Mouse (Mus musculus) forebrain, embryonic 11.5 days (tissue): ENCODE data around the gene St3gal4. TPM values are rescaled to one million over a fixed set of nuclear protein-coding genes. Genes with fewer than 3 reads are reported as not detected.

ENCODE experiments used
- ATAC-seq: fragments of 200-750 bp; cut with Nextera tagmentation; replicated peaks from 2 replicates; pipeline ENCODE4 v1.8.0; 2017; ENCODE audit warnings: moderate TSS enrichment; ENCODE audit not compliant: low FRiP score
- DNase-seq: peaks from one replicate; pipeline ENCODE4 v3.0.0-alpha.2; 2017; ENCODE audit warnings: low spot score
- H3K27ac ChIP-seq: fragments of 300-500 bp; sonication (generic); 2 replicates; pipeline ENCODE4 v1.5.1; 2014; ENCODE audit warnings: low read depth, low read length
- H3K27me3 ChIP-seq: fragments of 300-500 bp; sonication (generic); 2 replicates; pipeline ENCODE4 v1.6.1; 2014; ENCODE audit warnings: mild to moderate bottlenecking, low read length, mixed read lengths; ENCODE audit not compliant: control insufficient read depth, insufficient read depth
- H3K36me3 ChIP-seq: fragments of 300-500 bp; sonication (generic); 2 replicates; pipeline ENCODE4 v1.6.1; 2014; ENCODE audit warnings: mild to moderate bottlenecking, low read length, moderate library complexity, mixed read lengths; ENCODE audit not compliant: control insufficient read depth, insufficient read depth
- H3K4me1 ChIP-seq: fragments of 300-500 bp; sonication (generic); replicated peaks from 2 replicates; pipeline ENCODE4 v1.6.1; 2014; ENCODE audit warnings: low read length, mixed read lengths; ENCODE audit not compliant: control insufficient read depth, insufficient read depth
- H3K4me2 ChIP-seq: fragments of 300-500 bp; sonication (generic); 2 replicates; pipeline ENCODE4 v1.6.1; 2014; ENCODE audit warnings: low read depth, mild to moderate bottlenecking, low read length, moderate library complexity, mixed read lengths; ENCODE audit not compliant: severe bottlenecking
- H3K4me3 ChIP-seq: fragments of 300-500 bp; sonication (generic); 2 replicates; pipeline ENCODE4 v1.5.1; 2014; ENCODE audit warnings: low read depth, low read length
- H3K9ac ChIP-seq: fragments of 300-500 bp; sonication (generic); 2 replicates; pipeline ENCODE4 v1.6.1; 2014; ENCODE audit warnings: low read length
- H3K9me3 ChIP-seq: fragments of 300-500 bp; sonication (generic); 2 replicates; pipeline ENCODE4 v1.6.1; 2016; ENCODE audit warnings: low read length, mixed read lengths; ENCODE audit not compliant: control insufficient read depth
- WGBS: fragments of 180-500 bp; shearing (Covaris S2); extraction: QIAGEN DNeasy Blood & Tissue Kit; methylation state at CpG from one replicate; pipeline ENCODE4 v1.1.7; 2014; 5-methylcytosine and 5-hydroxymethylcytosine counted together
- polyA plus RNA-seq: library from polyadenylated mRNA; unstranded; fragments of >200 nt; fragmentation: Nextera tagmentation; extraction: Ambion mirVana; gene quantifications from 2 replicates; pipeline ENCODE4 v1.2.1, GENCODE M21; 2014

Gene St3gal4
- polyA plus RNA-seq, 1 experiment from 2014 or later, result 14.4 TPM

DNA sequence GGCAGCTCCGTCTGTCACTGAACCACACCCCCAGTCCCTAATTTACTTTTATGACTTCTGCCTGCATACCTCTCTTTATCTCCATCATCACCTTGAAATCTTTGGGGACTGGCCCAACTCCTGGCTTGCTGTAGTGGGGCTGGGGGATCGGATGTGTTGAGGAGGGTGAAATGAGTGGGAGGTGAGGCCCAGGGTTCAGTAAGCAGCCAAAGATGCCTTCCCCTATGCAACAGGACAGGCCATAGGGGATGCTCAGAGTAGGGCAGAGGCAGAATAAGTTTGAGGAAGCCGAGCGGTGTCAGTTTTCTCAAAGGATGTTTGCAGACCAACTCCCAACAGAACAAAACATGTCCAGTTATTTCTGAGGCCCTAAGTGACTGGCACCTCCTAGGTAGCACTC, 3.8 kb downstream of the St3gal4 start:
- no peak overlapping the region for H3K9ac ChIP-seq

GRCm38 (mm10) chr9:35114234-35114633, 4.8 kb downstream of the St3gal4 start:
- H3K27ac ChIP-seq, result no peak overlapping the region
- H3K4me1 ChIP-seq, result no peaks in the 10 kb centered on the region; the same call in none of the 2 replicates
- WGBS, result 82% methylated on average over 3 of the region's 3 CpGs
- no peak for DNase-seq
- no peaks in the 10 kb centered on the region for H3K27me3 ChIP-seq
- H3K4me2 ChIP-seq, result no peak overlapping the region
- H3K9me3 ChIP-seq, result no peaks in the 10 kb centered on the region
- H3K36me3 ChIP-seq, result no peaks in the 10 kb centered on the region
- H3K4me3 ChIP-seq, result no peak overlapping the region
- H3K9ac ChIP-seq, result no peak overlapping the region
- no peak for ATAC-seq

More for the DNA sequence above, 3.8 kb downstream of the St3gal4 start:
- 80% methylated on average over 3 of the region's 4 CpGs for WGBS
- no peak for DNase-seq
- H3K9me3 ChIP-seq, result no peaks in the 10 kb centered on the region
- no peak overlapping the region for H3K4me3 ChIP-seq
- H3K4me2 ChIP-seq, result peak overlapping the region; percentile 94; the same call in 1 of the 2 replicates
- no peaks in the 10 kb centered on the region for H3K36me3 ChIP-seq
- no peaks in the 10 kb centered on the region for H3K27me3 ChIP-seq
- H3K27ac ChIP-seq, result no peak overlapping the region
- H3K4me1 ChIP-seq, result no peaks in the 10 kb centered on the region; the same call in none of the 2 replicates
- ATAC-seq, result no peak

DNA sequence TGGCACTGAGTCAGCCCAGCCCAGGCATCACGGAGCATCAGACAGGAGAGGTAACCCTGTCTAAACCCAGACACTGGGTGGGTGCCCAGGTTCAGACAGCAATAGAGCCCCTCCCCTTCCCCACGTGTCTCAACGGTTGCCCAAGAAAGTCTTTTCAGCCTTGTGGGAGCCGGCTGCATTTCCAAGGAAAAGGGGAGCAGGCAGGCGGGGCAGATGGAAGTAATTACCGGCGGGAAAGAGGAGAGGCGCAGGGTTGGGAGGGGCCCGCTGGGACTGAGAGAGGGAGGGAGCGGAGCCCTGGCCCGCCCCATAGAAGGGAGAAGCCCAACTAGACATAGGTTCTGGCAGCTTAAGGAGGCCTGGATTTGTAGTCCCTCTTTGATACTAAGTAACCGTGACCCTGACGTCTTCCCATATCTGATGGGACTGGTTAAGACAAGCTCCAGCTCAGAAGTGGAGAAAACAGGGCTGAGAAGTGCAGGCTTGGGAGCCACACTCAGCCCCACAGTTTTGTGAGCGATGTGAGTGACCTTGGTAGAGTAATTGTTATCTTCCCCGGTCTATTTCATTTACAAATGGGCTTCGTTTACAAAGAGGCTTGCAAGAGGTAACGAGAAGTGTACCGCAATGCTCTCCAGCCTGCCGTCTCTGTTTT, 7.0 kb downstream of the St3gal4 start:
- Histone ChIP-seq H3K9ac (peak overlapping the region; percentile 24; the same call in 1 of the 2 replicates), H3K27ac (no peak overlapping the region), H3K27me3 (no peaks in the 10 kb centered on the region), H3K36me3 (no peaks in the 10 kb centered on the region), H3K9me3 (no peaks in the 10 kb centered on the region), H3K4me3 (no peak overlapping the region), H3K4me2 (peak overlapping the region; percentile 19; the same call in 1 of the 2 replicates), H3K4me1 (no peaks in the 10 kb centered on the region; the same call in 1 of the 2 replicates)
- peak; percentile 13; the same call in 1 of the 2 replicates for ATAC-seq
- DNase-seq, result peak; percentile 64
- 21% methylated on average over 19 of the region's 19 CpGs for WGBS

DNA sequence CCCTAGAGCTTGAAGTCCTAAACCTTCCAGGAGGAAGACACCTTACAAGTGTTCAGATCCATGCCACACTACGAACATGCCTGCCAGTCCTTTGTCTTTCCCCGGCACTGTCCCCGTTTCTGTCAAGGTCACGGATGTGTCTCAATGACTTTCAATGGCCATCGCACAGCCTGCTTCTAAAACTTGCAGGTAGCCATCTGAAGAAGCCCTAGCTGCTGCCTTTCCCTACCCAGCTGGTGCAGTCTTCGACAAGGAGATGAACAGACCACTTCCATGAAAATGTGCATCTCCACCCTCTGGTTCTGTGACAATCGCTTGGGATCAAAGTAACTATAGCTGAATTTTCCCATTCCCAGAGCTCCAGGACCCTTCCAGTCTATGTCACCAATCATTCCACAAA, 7.6 kb downstream of the St3gal4 start:
- Histone ChIP-seq H3K9me3 (no peaks in the 10 kb centered on the region), H3K4me2 (peak overlapping the region; percentile 19; the same call in 1 of the 2 replicates), H3K4me3 (no peak overlapping the region), H3K27ac (no peak overlapping the region), H3K27me3 (no peaks in the 10 kb centered on the region), H3K36me3 (no peaks in the 10 kb centered on the region), H3K4me1 (no peaks in the 10 kb centered on the region; the same call in 1 of the 2 replicates), H3K9ac (peak overlapping the region; percentile 24; the same call in 1 of the 2 replicates)
- 77% methylated on average over 7 of the region's 7 CpGs for WGBS
- ATAC-seq (no peak), DNase-seq (no peak)

- WGBS, result 77% methylated on average over 4 of the region's 4 CpGs
- H3K36me3 ChIP-seq, result no peaks in the 10 kb centered on the region
- DNase-seq (no peak), ATAC-seq (no peak)
- H3K4me3 ChIP-seq, result no peak overlapping the region
- H3K9ac ChIP-seq, result no peak overlapping the region
- no peaks in the 10 kb centered on the region for H3K27me3 ChIP-seq
- no peaks in the 10 kb centered on the region; the same call in 1 of the 2 replicates for H3K4me1 ChIP-seq
- H3K9me3 ChIP-seq, result no peaks in the 10 kb centered on the region
- H3K4me2 ChIP-seq, result no peak overlapping the region
- no peak overlapping the region for H3K27ac ChIP-seq
Observed at GRCm38 (mm10) chr9:35110567-35110966, 8.5 kb downstream of the St3gal4 start.

DNA sequence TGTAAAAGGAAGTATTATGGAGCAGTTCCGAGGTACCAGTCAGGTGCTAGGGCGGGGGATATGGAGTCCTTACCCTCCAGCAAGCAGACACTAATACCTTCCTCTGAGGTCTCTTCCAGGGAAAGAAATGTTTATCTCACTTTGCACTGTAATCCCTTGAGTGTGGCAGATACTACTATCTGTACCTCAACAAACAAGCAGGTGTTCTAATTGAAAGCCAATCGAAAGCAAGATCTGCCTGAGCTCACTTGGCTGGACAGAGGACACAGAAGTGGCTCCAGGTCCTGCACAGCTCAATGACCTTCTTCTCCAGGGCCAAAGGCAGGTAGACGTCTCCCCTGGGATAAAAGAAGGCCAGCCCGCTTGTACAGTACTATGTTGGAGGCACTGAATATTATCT, 9.0 kb downstream of the St3gal4 start:
- Histone ChIP-seq H3K27me3 (no peaks in the 10 kb centered on the region), H3K4me3 (no peak overlapping the region), H3K4me2 (no peak overlapping the region), H3K9me3 (no peaks in the 10 kb centered on the region), H3K36me3 (no peaks in the 10 kb centered on the region), H3K4me1 (no peaks in the 10 kb centered on the region; the same call in 1 of the 2 replicates), H3K9ac (no peak overlapping the region), H3K27ac (no peak overlapping the region)
- ATAC-seq (no peak), DNase-seq (no peak)
- 81% methylated on average over 5 of the region's 5 CpGs for WGBS

GRCm38 (mm10) chr9:35108916-35109315, 10.2 kb downstream of the St3gal4 start:
- Histone ChIP-seq H3K4me1 (no peaks in the 10 kb centered on the region; the same call in 1 of the 2 replicates), H3K4me2 (no peak overlapping the region), H3K9ac (no peak overlapping the region), H3K4me3 (no peak overlapping the region), H3K9me3 (no peaks in the 10 kb centered on the region), H3K27me3 (no peaks in the 10 kb centered on the region), H3K36me3 (no peaks in the 10 kb centered on the region), H3K27ac (no peak overlapping the region)
- ATAC-seq (no peak), DNase-seq (no peak)
- WGBS, result 58% methylated on average over 5 of the region's 5 CpGs

GRCm38 (mm10) chr9:35108066-35108465, 11.0 kb downstream of the St3gal4 start:
- Histone ChIP-seq H3K4me1 (no peaks in the 10 kb centered on the region; the same call in 1 of the 2 replicates), H3K27ac (no peak overlapping the region), H3K9ac (no peak overlapping the region), H3K9me3 (no peaks in the 10 kb centered on the region), H3K36me3 (no peaks in the 10 kb centered on the region), H3K4me2 (no peak overlapping the region), H3K4me3 (no peak overlapping the region), H3K27me3 (no peaks in the 10 kb centered on the region)
- ATAC-seq (no peak), DNase-seq (no peak)
- WGBS, result 87% methylated on average over 3 of the region's 3 CpGs

- no peak overlapping the region for H3K27ac ChIP-seq
- H3K4me2 ChIP-seq, result no peak overlapping the region
- H3K27me3 ChIP-seq, result no peaks in the 10 kb centered on the region
- H3K4me3 ChIP-seq, result no peak overlapping the region
- ATAC-seq, result no peak
- no peaks in the 10 kb centered on the region for H3K36me3 ChIP-seq
- H3K9me3 ChIP-seq, result no peaks in the 10 kb centered on the region
- WGBS, result 93% methylated on average over 5 of the region's 5 CpGs
- no peak for DNase-seq
- H3K9ac ChIP-seq, result no peak overlapping the region
- no peaks in the 10 kb centered on the region; the same call in 1 of the 2 replicates for H3K4me1 ChIP-seq
Observed at GRCm38 (mm10) chr9:35107396-35107795, 11.7 kb downstream of the St3gal4 start.
